Mouse (Mus musculus) megakaryocyte, embryonic 14.5 days (primary cell): ENCODE measurements around the gene Cdkl4.

Source experiments
- FLI1 ChIP-seq: IDR thresholded peaks from 2 replicates; pipeline ENCODE4 v1.6.1; 2012; ENCODE audit warnings: low read length, inconsistent platforms, mixed read lengths
- GATA1 ChIP-seq: IDR thresholded peaks from 3 replicates; pipeline ENCODE4 v1.6.1; 2012; ENCODE audit warnings: mixed read lengths, low read length, inconsistent platforms, borderline replicate concordance

DNA sequence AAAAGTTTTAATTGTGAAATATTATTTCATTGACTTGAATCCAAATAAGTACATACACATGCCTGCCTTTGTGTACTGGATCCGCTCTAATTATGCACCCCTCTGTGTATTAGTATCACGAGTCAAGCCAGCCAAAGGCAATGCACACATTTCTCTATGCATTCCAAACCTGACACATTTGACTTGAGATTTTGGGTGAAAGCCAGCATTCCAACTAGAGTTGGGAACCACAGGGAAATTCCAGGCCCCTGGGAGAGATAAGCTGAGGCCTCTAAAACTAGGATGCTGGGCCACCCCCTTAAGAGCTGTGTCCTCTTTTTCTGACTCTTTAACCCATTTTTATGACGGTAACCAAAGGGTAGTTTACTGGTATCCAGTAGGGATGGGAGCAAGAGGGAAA is 88.7 kb downstream of the Cdkl4 start:
- TF ChIP-seq GATA1 (no peak), FLI1 (no peak)
